Mouse (Mus musculus) gastrocnemius, postnatal 36 days (tissue): ENCODE results near the gene Rai14. TPM values are rescaled to one million over a fixed set of nuclear protein-coding genes. Genes with fewer than 3 reads are reported as not detected.
A peak's percentile ranks its signal among the peaks of the same experiment; 100 is the strongest.

Experiments used
- DNase-seq, 2 experiments: peaks; one replicate each; pipeline ENCODE4 v3.0.0; 2022
- intact Hi-C: fragments of 180-260 bp; cut with DNase I; formaldehyde crosslinking; loops from one replicate; pipeline ENCODE4 v1.15.1; 2025
- total RNA-seq, 2 experiments: library from RNA; stranded (reverse); gene quantifications; 2 replicates each; pipeline ENCODE4 v1.2.3; 2021

The Rai14 gene
- total RNA-seq, 2 experiments from 2014 or later, result 2.2 to 3.1 TPM

DNA sequence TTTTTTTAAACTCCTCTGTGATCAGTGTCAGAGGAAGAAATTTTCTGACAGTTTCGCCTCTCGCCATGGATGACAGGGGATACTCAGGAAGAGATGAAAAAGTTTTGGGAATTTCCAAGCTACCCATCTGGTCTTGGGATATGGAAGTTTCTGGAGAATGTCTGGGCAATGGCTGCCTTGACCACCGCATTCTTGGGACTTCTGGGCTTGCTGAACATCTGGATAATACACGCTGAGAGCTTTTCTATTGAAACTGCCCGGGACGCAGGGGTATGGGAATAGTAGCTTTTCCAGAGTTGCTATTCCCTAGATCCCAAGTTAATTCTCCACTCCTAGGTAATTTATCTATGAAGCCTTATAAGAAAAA lies 85.5 kb downstream of the Rai14 start:
- intact Hi-C loops, result no loop called here
- DNase-seq, result no peak

DNA sequence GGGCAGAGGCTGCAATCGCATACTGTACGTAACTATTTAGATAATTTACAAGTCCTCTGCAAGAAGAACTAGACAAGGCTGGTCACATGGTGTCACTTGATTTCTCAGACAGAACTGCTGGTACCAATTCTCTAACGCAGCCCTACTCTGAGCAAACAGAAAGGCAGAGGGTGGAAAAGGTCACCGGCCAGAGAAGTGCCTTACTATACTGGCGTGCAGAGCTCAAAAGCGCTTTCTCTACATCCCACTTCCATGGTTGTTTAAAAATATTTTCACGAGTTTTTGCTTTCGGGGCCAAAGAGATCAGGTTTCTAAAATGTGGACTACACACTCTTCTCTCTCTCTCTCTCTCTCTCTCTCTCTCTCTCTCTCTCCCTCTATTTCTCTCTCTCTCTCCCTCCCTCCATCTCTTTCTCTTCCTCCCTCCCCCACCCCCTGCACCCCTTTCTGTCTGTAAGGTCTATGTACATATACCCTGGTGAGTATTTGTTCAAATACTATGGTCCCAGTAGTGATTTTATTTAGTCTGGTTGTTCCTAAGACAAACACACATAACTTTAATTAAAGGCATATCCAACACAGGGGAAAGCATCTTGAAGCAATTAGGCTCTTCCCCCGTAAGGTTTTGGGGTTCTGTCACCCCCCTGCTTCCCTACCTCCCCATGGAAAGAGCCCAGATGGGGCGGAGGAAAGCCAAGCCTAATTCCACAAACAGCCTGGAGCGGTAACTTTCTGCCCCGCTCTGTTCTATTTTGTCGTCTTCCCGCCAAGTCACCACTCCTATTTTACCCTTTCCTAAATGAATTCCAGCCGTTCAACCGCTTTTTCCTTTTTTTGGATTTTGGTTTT lies 86.1 kb downstream of the Rai14 start:
- peak in 1 of 2 experiments; percentile 21 for DNase-seq

DNA sequence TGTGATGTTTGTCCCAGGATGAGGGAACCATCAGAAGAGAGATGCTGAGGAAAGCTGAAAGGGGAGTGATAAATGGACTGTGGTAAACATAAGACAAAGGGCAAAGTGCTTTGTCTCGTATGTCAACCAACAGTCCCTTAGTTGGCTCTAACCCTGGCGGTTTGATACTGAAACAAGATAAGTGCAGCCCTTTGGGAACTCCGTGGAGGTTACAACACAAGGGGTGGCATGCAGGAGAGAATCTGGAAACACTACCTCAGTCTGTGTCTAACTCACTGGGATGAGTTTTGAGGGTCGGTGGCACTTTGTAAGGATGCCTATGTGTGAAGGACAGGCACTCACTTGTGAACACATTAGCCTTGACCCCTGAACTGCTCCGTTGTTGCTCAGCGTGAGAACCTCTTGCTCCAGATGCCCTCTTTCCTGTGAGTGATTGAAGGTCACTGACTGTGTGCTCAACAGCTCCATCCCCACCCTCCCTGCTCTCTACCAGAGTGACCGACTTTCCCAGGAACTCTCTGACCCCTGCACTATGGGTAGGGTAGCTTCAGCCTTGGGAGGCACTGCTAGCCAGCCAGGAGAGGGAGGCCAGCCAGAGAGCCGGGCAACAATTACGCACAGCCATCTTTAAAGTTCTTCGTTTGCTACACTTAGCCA lies 90.7 kb downstream of the Rai14 start:
- no peak for DNase-seq
- intact Hi-C loops, result no loop called here

More for the DNA sequence above, 86.1 kb downstream of the Rai14 start:
- intact Hi-C loops, result no loop called here

DNA sequence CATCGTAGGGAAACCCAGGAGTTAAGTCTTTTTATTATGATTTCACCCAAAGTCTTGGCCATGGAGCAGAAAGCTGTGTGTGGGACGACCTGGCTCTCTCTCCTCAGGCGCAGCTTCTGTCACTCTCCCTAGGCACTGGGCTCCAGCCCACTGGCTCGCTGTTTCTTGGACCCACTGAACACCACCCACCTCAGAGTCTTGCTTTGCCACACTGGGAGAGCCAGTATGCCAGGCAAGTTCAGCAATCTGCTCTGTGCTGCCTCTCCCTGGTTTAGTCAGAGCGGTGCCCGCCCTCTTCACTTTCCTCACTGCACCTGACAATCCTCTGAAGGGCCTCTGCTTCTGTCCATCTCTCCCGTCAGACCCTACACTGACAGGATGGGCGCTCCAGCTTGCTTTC lies 93.2 kb downstream of the Rai14 start:
- DNase-seq, result no peak
- intact Hi-C loops, result no loop called here

DNA sequence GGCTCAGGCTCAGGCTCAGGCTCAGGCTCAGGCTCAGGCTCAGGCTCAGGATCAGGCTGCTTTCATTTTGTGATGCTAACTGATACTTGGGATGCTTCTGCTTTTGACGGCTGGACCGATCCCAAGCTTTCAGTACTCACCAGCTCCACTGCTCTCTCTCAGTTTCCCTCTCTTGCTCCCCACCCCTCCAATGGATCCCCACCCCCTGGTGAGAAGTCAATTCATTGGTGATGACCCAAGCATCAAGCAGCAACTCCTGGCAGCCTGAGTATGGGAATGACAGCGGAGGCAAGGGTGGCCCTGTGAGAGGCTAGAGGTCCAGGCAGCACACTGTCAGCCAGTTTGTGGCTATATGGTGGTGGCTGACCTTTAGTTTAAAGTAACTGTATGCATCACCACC lies 94.7 kb downstream of the Rai14 start:
- intact Hi-C loops, result no loop called here

DNA sequence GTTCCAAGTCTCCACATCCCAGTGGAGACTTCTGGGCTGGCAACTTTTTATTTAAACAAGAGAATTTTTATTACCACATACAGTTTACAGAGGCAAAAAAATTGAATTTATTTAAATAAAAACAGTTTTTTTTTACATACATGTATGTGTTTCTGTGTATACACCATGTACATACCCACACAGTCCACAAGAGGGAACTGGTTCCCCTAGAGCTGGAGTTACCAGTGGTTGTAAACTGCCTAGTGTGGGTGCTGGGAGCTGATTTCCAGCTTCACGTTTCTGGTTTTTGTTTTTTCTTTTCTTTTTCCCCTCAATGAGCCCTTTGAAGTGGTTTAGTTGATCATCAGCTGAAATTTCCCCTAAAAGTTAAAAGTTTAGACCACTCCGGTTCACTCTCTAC lies 96.1 kb downstream of the Rai14 start:
- no peak for DNase-seq
- intact Hi-C loops, result no loop called here

More for the DNA sequence above, 94.7 kb downstream of the Rai14 start:
- DNase-seq, result no peak

DNA sequence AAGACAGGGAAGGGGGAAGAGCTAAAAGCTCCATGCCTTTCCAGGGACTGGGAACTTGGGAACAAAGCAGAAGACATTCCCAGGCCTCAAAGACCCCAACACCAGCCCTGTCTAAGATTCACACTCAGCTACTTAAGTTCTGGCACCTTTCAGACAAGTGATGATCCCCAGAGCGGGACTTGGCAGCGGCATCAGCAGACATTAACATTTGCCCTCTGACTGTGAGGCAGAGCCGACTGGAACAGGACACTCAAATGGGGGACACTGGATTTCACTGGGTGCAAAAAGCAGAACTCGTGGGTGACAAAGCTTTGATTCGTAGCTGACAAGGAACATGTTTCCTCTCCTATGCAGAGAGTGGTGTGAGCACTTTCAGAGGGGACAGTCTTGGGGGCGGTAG lies 98.4 kb downstream of the Rai14 start:
- no peak for DNase-seq
- intact Hi-C loops, result no loop called here

DNA sequence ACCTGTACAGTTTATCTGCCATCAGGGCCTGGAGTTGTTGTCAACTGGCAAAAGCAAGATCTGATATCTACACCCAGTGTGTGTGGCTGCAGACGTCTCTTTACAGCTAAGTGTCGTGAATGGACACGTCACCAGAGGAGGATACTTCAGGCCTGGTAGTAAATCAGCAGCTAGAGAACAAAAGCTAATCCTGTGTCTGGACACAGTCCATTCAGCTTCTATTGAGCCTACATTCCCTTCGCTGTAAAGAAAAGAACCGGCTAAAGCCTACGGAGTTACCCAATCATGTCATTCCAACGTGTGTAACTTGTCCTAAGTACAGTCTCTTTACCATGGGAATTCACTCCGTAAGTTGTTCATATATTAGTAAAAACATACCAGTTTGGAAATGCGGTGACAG lies 103.4 kb downstream of the Rai14 start:
- intact Hi-C loops, result no loop called here
- no peak for DNase-seq

DNA sequence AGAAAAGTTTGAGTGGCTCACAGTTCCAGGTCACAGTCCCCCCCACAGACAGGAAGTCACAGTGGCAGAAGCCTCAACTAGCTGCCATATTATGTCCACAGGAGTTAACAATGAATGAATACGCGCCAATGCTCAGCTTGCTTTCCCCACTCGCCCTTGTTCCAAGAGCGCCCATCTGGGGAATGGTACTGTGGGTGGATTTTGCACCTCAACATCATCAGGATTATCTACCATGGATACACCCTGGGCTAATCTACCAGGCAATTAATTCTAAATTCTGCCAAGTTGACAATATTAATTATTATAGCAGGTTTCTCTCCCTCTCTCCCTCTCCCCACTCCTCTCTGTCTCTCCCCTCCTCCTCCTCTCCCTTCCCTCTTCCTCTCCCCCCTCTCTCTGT lies 105.3 kb downstream of the Rai14 start:
- intact Hi-C loops, result no loop called here
- DNase-seq, result no peak

DNA sequence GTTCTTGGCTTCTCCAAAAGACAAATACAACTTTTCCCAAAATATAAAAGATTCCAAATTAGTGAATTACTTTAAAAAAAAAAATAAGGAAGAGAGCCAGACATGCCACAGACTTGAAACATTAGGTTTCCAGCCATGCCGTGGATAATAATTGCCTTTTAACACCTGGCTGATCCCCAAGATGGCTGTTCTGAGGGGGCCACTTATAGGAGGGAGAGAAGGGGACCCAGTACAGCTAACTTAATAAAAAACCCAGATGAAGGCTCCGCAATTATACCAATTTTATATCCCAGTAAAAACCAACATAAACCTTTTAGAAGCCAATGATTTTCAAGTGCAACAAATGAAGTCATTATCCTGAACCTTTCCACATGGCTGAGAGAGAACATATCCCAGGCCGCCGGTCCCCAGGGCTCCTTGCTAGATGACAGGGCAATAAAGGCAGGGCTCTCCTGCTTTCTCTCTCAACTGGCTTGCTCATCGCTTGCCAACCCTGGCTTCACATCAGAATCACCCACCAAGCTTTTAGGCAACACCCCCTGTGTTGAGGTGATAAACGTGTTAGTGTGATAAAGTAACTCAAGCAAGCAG lies 105.8 kb downstream of the Rai14 start:
- no peak for DNase-seq
- intact Hi-C loops, result no loop called here

DNA sequence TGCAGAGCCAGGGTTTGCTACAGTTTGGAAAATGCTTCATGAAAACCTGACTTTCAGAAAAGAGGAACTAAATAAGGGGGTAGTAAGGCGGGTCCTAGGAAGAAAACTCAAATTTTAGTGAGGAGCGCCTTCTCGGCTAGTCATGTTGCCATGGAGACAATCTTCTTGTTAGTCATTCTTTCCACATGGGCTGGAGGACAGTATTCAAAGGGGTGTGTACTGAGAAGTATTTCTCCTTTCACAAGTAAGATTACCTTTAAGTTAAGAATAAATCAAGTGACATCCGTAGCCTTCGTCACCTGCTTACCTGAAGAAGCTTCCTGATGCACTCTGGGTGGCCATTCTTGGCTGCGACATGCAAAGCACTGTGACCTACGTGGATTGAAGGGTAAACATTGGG lies 115.0 kb downstream of the Rai14 start:
- DNase-seq, result no peak
- intact Hi-C loops, result no loop called here

DNA sequence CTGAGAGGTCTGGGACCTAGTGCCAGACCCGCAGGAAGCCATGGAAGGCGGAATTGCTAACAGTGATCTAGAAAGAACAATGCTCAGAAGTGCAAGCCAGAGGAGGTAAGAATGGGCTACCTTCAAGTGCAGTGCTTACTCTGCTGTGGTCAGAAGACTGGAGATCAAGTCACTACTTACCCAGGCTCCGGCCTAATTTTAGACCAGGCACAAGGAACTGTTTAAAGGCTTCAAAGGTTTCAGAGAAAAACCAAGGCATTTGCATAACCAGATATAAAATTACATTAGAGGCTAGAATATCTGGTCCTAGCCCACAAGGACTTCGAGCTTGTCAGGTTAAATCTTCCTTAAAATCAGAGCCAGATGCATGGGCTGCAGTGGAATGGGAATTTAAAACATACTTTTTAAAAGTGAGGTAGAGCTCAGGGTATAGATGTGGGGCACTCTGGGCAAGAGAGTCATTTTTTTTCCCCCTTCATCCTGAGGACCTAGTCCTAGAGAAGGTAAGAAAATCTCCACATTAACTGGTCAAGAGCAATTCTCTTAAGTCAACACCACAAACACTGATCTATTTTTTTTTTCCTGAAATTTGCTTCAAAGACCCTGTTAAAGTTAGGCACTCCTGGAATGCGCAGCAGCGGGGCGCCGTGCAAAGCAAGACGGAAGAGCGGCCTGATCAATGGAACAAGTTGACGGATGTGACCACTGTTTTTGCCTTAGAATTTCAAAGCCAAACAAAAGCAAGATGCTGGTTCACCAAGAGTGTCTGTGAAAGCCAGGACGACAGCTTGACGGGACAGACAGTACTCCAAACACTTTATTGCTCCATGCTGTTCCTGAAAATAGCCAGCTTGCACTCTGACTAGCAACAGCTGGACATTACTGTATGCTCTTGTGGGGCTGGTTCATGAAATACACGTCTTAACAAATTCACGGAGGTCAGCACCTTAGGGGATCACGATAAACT lies 115.9 kb downstream of the Rai14 start:
- intact Hi-C loops, result no loop called here
- DNase-seq, result no peak

DNA sequence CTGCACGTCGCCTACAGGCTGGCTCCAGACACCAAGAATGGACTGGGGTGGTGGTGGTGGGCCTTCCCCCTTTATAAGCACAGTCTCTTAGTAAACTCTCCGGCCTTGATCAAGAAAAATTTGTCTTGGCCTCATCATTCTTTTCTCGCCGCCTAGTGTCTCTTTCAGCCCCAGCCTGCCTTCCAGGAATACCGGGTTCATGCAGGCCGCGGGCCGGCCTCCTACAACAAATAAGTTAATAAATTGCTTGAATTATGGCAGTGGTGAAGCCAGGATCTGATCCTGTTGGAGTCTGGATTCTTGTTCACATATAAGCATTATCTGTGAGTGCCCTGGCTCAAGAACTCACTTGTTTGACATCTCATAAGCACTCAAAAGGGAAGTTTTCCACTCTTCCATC lies 117.6 kb downstream of the Rai14 start:
- no peak for DNase-seq
- intact Hi-C loops, result no loop called here

DNA sequence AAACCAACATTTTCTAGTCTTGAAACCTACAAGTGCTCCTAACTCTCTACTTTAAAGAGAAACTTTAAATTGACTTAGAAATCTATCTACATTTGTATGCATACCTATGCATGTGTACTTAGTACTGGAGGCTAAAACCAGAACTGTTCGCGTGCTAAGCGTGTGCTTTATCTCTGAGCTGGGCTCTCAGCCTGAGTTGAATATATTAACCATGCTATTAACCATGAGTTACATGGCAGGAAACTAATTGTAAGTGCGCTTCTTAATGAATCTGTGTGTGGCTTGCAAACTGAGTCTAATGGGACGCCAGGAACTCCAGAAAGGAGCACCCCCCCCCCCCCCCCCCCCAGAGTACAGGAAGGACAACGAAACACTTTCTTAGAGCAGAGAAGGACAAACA lies 119.0 kb downstream of the Rai14 start:
- intact Hi-C loops, result no loop called here
- DNase-seq, result no peak

DNA sequence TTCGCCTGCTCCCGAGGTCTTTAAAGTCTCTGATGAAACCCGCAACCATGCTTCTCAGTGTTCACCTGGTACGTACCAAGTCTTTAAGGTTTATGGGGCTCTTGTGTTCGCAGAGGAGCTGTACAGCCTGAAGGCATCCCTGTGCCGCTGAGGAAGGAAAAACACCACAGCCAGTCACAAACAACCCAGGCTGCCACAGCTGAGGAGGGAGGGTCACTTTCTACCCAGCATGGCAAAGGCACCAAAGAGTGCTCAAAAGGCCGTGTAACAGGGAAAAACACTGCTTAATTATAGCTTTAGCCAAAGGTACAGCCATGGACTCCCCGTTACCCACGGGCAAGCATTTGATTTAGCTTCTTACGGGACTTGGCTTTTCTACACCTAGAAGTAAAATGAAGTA lies 119.5 kb downstream of the Rai14 start:
- intact Hi-C loops, result no loop called here
- DNase-seq, result no peak

DNA sequence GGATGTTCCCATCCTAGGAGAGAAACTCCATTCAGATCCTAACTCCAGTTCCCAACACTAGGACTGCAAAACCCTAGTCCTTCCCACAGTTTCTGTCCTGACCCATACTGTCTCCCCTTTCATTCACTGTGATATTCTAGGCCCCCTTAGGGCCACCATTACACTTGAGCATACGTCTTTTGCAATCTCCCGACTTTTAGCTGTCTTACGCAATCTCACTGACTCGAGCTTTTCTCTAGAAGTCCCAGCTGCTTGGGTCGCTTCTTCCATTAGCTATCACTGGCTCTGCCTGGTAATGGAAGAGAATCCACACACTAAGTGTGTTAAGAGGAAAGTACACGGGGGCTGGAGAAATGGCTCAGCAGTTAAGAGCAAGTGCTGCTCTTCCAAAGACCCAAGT lies 121.3 kb downstream of the Rai14 start:
- intact Hi-C loops, result no loop called here

DNA sequence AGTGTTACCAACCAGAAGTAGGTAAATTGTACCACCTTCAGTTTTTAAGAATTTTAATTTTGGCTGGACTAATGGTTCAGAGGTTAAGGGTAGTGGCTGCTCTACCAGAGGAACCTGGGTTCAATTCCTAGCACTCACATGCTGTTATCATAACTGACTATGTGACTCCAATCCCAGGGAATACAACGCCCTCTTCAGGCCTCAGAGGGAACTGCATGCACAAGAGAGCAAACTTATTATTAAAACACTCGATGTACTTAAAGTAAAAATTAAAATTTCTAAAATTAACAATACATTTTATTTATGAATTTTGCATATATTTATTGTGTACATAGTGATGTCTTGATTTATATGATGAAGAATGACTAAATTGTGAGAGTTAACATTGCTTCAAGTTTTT lies 127.9 kb downstream of the Rai14 start:
- no peak for DNase-seq
- intact Hi-C loops, result no loop called here

More for the DNA sequence above, 121.3 kb downstream of the Rai14 start:
- DNase-seq, result no peak

DNA sequence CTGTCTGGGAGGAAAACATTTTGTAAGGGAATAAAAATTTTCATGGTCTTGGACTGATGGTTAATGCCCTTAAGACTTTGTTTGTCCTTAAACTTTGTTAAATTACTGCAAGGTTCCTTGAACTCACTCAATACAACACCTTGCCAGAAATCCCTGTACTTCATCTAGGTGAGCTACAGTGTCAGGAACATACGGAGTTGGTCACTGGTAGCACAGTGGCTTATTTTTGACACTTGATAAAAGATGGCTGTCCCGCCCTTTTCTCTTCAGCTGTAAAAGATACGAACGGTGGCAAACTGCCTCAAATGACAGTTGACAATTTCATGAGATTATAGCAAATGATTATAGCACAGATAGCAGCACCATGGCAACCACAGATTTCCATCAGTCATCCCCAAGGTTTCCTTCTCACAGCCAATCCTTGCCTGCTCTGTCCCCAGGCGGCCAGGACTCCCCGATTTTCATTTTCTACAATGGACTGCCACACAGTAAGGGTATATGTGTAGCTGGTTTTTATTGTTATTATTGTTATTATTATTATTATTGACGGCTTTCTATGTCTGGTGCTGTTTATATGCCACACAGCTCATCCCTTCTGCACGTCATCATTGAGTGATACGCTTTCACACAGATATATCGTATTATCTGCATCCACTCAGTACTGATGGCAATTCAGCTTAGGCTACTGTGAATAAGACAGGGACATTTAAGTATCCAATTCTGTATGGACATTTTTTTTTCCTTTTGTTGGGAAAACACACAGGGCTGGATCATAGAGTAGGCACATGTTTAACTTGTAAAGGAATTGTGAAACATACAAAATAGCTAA lies 129.9 kb downstream of the Rai14 start:
- intact Hi-C loops, result no loop called here
- DNase-seq, result no peak

DNA sequence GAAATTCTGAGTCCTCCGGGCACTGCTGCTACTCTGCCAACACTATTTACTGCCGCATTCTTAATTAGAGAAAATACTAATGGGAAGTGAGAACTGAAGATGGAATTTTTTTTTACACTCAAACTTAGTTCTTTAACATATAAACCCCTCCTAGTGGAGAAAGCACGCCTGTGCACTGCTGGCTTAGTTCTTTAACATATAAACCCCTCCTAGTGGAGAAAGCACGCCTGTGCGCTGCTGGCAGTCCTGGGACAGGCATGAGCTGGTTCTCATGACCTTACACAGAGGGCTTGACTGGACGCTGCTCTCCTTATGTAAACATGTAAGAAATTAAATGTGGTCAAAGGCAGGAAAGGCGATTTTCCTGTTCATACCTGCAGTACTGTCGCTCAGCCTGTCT lies 131.0 kb downstream of the Rai14 start:
- intact Hi-C loops, result no loop called here
- DNase-seq, result peak in 1 of 2 experiments; percentile 33

DNA sequence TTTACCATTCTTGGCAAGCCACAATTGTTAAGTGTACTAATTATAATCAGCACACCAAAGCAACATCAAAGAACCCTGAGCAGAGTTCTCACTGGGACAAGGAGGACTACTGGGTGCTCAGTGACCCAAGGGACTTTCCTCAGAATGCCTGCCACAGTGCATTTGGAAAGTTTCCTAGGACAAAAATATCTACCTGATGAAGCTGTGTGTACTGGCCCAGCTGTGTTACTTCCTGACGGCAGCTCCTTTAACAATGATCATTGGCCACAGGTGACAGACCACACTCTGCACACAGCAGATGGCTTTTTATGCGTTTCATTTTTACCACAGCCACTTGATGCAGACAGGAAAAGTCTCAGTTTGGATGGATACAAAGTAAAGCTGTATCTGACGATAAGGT lies 135.3 kb downstream of the Rai14 start:
- intact Hi-C loops, result no loop called here
- no peak for DNase-seq
